Mouse (Mus musculus) C2C12 (cell line): ENCODE results near the gene Bri3.

ENCODE experiments used
- CEBPB ChIP-seq: IDR thresholded peaks from one replicate; pipeline ENCODE4 v1.6.1; 2011; ENCODE audit warnings: low read depth, mild to moderate bottlenecking, control low read depth, moderate library complexity
- CTCF ChIP-seq: IDR thresholded peaks from one replicate; pipeline ENCODE4 v1.5.1; 2011; ENCODE audit not compliant: control insufficient read depth, insufficient read depth, insufficient read length
- MAX ChIP-seq: IDR thresholded peaks from one replicate; pipeline ENCODE4 v1.6.1; 2011; ENCODE audit warnings: mild to moderate bottlenecking, control low read depth
- MYOD1 ChIP-seq: IDR thresholded peaks from one replicate; pipeline ENCODE4 v1.6.1; 2011; ENCODE audit warnings: low read depth; ENCODE audit not compliant: control insufficient read depth, insufficient read length
- MYOG ChIP-seq: IDR thresholded peaks from one replicate; pipeline ENCODE4 v1.6.1; 2011; ENCODE audit not compliant: control insufficient read depth, insufficient read length; ENCODE audit errors: extremely low read depth

GRCm38 (mm10) chr5:144318286-144318685 is 74.0 kb downstream of the Bri3 start:
- TF ChIP-seq CTCF (no peak), MYOD1 (no peak), CEBPB (no peak), MAX (no peak), MYOG (no peak)
